Mouse (Mus musculus): ENCODE data around the gene Pbx1.
A peak's percentile ranks its signal among the peaks of the same experiment; 100 is the strongest.

Gene Pbx1

DNA sequence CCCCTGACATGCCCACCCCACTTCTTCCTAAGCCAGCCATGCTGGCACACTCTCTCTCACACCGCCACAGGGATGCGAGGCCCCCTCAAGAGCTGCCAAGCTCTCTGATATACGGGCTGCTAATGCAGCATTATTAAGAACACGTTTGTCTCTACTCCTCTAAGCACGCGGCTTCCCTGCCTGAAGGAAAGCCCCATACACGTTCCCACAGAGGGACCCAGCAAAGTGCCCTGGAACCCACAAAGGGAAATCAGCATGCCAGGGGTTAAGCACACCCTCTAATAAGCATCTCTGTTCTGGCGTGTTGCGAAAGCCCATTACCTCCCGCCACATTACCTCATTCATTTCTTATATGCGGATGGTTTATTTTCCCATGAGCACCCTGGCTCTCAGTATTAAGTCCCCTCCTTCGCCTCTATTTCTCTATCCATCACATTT is 132.1 kb downstream of the Pbx1 start:
- no peak for DNase-seq (ENCODE audit: inconsistent ontology term)

DNA sequence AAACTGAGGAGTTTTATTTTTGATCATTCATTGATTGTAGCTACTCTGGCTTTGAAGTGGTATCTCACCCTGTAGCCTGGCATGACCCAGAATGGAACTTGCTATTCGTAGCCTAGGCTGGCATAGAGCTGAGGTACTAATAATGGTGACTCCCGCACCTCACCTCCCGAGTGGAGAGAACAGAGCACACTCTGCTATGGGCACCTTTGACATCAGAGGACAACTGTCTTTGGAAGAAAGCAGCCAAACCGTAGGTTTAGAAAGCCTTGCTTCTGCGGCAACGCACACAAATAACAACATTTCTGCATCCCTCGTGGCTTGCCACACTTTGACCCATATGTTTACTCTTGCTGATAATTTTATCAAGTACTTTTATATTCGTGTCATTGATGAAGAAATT is 132.9 kb downstream of the Pbx1 start:
- DNase-seq (ENCODE audit: inconsistent ontology term) = no peak

DNA sequence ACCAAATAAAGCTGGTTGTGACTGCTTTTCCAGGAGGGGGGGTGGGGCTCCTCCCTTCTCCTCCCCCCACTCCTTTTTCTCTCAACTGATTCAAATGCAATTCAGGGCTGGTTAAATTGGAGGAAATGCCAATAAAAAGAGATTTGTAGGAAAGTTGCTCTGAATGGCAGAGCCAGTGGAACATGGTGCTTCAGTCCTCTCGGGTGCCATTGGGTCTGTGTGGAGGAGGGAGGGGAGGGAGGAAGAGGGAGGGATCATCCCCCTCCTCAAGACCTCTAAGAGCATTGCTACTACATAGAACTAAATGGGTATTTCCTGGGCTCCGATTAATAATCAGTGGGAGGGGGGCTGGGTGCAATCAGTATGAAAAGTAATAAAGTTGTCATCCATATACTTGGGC is 135.8 kb downstream of the Pbx1 start:
- no peak for DNase-seq (ENCODE audit: inconsistent ontology term)

DNA sequence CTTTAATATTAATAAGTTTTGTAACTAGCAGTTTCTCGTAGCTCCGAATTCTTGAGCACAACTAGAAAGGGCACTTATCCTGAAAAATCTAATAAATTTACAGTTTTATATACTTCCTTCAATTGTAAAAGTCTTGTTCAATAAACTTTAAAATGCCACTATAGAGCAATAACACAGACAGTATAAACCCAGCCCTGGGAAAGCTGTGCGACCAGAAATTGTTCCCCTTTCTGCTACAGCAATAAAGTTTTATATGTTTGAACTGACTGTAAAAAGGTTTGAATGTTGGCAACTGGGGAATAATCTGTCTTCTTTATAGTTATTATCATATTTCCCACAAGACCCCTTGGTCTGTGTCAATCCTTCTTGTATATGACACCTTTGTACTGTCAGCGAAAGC is 136.3 kb downstream of the Pbx1 start:
- DNase-seq (ENCODE audit: inconsistent ontology term) = no peak

DNA sequence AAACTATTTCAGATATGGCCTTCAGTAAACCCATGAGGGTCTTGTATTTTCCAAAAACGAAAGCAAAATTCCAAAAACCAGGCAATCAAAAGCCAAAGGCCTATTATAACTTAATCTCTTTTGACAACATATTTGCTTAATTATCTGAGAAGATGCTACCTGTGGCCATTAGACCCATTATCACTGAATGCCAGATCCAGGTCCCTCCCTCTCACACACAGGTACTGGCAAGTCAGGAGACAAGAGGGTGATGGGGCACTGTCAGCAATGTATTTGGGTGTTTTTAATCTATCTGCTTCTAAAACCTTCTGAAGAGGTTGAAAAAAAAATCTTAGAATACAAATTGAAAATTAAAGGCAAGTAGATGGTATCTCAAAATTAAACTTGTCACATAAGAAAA is 138.4 kb downstream of the Pbx1 start:
- DNase-seq (ENCODE audit: inconsistent ontology term) = no peak

DNA sequence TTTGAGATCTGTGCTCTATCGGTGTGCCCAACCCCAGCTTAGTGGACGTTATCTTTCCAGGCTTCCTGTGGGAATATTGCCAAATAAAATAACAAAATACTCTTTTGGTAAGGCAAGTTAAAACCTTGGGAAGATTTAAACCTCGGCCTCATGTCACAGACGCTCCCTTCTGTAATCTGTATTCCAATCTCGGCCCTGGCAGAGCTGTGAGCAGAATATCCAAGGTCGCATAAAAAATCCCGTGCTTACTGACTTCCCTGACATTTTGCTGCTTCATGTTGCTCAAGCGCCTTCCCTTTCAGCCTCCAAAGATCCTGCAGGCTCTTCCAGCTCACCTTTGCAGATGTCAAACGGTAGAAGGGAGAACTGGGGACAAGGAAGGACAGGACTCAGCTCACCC is 140.0 kb downstream of the Pbx1 start:
- DNase-seq (ENCODE audit: inconsistent ontology term) = no peak

DNA sequence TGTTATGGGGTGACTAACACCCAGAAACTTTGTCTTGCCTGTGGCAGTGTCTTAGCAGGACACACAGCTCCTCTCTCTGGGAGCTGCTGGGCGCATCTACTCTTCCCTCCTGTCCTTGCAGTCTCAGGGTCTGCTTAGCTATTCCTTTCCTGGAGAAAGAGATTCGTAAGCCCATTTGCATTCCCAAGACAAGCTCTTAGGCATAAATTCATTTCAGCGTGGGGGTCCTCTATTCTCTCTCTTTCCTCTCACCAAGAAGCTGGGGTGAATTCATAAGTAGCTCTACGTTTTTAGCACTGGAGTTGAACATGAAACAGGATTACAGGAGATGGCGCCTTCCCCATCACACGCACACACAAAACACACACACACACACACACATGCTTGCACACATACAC is 140.4 kb downstream of the Pbx1 start:
- DNase-seq (ENCODE audit: inconsistent ontology term) = no peak

DNA sequence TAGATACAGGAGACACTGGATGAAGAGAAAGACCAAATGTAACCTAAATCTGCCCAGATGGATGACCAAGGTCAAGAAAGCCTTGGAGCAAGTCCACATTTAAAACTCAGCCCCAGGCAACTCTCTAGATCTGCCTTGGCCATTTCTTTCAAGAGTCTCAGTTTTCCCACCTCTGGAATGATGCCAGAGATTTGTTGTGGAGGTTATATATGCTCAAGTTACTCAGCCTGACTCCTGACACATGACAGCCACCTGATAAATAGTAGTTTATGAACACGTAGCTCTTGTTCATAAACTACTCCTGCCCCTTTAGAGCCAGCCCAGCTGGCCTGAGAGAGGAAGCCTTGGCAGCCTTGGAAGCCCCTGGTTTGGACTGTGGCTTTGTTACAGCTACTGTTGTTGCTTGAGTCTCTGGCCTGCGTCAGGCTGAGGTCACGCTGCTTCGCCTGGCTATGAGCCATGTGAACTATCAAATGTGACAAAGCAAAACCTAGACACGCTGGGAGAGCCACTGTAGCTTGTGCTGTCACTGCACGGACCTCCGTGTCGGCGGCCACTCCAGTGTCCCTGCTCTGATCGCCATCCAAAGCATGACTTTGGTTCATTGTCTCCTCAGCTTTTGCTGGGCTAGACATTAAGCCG is 140.9 kb downstream of the Pbx1 start:
- DNase-seq (ENCODE audit: inconsistent ontology term) = peak; percentile 79

DNA sequence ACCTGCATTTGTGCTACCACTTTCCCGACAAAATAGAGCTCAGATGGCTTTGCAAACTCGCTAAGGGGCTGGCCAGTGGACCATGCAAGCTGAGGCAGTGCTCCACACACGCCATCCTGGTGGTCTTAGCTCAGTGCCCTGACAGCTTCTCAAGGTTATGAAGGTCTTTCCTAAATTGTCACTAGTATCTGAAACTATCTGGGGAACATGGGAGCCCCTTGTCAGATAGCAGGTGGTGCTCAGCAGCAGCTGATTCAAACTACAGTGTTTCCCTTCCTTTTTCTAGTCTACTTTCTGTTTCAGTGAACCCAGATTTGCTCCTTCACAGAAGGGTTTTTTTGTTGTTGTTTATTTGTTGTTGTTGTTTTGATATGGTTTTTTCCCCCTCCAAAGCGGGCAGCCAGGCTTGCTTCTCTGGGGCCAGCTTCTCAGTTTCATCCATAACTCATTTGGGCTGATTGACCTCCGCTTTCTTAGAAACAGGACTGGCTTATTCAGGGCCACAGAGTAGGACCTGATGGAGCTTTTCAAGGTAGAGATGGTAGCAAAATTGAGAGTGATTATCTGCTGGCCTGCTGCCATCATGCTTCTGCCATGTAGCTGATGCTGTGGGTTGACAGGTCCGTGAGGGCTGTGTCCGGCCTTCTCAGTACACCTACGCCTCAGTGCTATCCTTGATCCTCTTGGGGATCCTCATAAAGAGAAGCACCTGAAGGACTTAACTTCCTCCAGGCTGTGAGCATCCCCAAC is 141.7 kb downstream of the Pbx1 start:
- no peak for DNase-seq (ENCODE audit: inconsistent ontology term)

DNA sequence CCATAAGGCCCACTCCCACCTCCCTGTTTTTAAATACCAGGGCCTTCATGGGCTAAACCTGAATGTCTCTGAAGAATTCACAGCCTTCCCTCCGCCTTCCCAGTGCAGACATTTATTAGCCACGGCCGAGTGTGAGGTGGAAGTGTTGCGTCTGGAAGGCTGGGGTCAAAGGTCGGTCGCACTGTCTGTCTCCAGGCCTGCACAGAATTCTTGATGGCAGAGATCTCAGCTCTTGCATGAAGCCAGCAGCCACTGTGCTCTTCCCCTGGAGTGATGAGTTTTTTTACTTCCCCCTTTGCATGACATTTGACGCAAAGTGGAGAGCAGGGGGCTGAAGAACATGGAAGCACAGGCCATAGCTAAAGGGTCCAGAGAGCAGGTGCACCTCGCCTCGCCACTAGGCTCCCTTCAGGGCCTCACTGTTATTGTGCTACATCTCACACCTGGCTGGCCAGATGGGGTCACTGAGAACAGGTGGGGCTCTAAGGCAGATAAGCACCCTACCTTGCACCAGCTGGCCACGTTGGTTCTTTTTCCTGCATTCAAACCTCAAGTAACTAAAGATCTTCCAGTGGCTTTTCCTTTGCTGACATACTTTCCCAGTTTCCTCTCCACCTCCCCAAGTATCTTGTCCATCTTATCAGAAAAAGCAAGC is 143.1 kb downstream of the Pbx1 start:
- DNase-seq (ENCODE audit: inconsistent ontology term) = no peak

DNA sequence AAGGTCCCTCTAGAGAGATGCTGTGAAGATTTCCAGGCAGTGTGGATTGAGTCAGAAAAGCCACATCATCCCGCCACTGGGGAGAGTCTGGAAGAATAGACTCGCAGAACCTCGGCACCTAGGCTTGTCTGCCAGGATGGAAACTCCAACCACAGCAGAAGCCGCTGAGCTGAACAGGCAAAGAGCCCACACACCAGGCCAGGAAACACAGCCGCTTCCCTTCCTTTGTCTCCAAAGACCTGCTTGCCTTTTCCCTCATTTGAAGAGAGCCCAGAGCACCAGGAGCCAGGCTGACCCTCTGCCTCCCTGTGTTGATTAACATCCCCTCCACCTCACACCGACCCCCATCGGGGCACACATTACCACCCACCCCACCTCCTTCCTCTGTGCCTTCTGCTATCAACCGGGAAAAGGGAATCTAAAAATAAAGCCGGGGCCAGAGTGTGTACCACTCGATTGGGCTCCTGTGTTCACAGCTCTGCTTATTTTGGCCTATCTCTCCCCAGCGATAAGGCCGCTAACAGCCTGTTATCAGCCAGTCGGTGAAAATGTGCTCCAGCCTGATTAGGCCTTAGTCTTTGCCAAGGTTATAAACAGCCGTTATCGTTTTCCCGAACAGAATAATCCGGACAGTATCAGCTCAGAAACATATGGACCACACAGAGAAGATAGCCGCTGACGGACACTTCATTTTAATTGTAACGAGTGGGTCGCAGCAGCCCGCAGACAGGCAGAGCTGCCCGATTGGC is 144.1 kb downstream of the Pbx1 start:
- peak; percentile 63 for DNase-seq (ENCODE audit: inconsistent ontology term)

DNA sequence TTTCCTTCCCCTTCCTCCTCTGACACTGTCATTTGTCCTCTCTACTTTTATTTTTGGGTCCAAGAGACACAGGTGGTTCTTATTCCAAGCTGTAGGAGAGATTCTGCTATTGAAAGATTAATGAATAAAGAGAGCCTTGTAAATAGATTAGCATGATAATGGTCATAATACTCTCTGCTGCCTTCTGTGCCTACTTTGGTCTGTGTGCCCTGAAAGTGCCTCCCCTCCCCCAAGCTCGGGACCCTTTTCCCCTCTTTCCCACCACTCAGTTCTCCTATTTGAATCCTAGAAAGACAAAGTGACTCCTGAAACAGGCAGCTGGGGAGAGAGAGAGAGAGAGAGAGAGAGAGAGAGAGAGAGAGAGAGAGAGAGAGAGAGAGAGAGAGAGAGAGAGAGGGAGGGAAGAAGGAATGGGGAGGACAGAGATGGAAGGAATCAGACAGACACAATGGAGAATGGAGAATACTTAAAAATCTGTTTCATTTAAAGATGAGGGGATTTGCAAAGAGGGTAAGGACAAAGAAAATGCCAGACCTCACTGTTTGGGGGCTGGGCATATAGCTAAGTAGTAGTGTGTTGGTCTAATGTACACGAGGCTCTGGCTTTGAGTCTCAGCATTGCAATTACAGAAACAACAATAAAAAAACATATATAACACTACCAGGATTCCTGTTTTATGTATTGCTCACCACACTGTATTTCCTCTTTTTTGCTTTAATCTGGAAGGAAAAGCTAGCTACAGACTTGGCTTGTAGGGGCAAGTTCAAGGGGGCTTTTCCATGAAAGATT is 145.0 kb downstream of the Pbx1 start:
- no peak for DNase-seq (ENCODE audit: inconsistent ontology term)

DNA sequence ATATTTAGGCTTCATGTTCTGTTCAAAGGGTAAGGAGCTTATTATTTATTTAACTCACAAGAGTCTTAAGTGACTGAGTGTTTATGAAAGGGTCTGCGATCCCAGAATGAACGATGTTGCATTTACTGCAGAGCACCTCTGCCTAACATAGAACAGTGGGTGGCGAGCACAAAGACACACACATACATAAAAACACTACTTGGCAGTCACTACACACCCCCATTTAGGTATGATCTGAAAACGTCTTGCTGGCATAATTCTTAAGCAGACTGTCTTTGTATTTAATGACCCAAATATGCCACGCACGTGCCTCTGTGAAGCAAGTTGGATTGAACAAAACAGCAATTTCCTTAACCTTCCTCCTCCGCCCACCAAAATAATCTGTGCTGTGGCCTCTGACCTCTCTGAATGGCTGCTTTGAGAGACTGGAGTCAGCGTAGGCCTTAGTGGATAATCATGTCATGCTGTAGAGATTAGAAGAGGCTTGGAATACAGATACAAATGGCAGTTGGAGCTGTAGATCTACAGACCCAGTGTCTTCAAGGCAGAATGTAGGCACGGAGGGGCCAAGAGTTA is 147.4 kb downstream of the Pbx1 start:
- peak; percentile 15 for DNase-seq (ENCODE audit: inconsistent ontology term)

DNA sequence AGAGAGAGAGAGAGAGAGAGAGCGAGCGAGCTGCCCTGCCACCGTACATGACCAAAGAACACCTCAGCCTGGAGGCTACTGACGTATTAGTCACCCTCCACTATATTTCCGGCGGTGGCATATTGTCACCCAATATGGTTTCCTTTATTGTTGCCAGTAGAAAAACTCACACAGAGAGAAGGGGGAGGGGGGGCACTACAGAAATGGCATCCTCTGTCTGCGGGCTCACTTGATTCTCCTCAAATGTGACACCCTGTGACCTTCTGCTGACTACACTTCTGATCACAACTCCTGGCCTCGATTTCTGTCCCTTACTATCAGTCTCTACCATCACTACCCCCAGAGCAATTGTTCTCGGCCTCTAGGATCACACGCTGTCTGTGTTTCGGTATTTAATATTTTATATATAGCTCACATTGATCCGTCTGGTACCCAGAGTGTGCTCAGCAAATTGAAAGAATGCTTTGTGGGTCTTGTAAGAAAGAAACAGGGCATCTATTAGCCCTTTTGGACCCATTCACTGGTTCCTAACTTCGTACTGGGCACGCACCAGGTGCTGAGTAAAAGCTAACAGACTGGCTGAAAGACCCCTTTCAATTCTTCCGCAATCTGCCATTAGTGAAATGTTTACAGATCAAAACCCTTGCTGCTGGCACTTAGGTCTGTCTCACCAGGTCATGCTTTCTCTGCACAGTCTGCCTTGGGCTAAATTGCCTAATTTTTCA is 148.1 kb downstream of the Pbx1 start:
- DNase-seq (ENCODE audit: inconsistent ontology term) = no peak

DNA sequence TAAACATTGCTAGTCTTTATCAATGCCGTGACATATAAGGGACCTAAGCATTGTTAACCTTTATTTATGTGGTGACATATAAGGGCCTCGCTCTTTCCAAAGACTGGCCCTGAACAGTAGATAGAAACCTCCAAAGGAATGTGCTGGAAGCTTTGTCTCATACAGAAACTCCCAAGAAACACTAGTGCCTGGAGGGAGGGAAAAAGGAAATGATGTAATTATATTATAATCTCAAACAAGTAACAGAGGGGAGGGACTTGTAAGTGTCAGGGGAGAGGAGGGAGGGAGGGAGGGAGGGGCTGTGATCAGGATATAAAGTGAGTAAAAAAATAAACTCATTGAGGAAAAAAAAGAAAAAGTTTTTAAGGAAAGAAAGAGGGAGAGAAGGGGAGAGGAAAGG is 148.6 kb downstream of the Pbx1 start:
- DNase-seq (ENCODE audit: inconsistent ontology term) = no peak

DNA sequence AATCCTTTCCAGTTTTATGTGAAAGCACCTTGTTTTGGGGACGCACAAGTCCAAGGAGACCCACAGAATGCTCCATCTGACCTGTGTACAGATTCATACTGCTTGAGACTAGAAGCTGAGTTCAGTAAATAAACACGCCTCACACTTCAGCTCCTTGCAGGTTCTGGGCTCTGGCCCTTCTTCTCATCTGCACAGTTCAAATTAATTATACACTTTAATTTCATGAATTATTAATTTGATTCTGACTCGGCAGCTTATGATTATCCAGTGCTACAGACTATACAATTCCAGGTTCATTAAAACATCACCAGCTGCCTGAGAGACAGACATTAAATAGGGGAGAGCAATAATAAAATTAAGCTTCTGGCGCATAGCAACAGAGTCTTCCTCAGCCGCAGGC is 156.4 kb downstream of the Pbx1 start:
- DNase-seq (ENCODE audit: inconsistent ontology term) = no peak

DNA sequence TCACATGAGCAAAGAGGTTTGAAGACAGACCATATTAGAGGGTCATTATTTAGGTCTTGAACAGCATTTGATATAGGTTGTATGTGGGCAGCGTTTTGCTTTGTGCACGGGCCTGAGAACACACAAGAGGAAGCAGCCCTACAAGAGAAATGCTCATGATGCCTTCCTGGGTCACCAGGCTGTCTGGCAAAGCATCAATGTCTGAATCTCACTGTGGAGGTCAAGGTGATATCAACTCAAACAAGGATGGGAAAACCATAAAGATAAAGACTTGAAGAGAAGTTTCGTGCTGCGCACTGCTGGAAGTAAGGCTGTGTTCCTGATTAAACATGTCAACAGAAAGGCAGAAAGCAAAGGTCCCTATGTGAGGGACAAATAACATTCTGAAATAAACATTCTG is 157.8 kb downstream of the Pbx1 start:
- no peak for DNase-seq (ENCODE audit: inconsistent ontology term)

DNA sequence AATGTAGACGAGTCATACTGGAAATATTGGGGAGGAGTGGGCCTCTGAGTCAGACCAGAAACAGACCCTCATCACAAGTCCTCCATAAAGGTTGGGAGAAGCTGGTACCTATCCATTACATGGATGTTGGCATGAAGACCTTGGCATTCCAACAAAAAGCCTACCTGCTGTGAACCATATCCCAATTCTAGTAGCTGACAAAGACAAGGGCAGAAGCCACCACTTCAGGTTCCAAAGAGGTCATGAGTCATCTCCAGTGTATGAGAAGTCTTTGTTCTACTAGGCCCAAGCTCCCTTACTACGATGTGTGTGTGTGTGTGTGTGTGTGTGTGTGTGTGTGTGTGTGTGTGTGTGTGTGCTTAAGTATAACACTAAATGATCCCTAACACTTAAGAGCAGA is 160.0 kb downstream of the Pbx1 start:
- peak; percentile 37 for DNase-seq (ENCODE audit: inconsistent ontology term)

DNA sequence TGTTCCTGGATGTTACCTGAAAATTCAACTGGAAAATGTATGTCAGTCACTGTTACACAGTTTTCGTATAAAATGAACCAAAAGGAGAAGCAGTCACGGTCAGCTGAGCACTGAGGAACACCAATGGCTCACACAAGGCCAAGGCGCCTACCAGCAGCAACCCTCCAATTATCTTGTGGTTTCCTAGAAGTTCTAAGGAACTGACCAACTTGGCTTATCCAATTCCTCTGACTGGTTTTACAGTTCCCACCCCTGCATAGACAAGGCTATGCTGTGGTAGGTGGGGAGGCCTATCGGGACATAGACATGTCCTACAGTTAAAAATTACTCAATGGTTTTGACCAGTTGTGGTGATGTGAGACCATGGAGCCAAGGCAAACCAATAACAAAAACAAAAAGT is 160.9 kb downstream of the Pbx1 start:
- no peak for DNase-seq (ENCODE audit: inconsistent ontology term)

DNA sequence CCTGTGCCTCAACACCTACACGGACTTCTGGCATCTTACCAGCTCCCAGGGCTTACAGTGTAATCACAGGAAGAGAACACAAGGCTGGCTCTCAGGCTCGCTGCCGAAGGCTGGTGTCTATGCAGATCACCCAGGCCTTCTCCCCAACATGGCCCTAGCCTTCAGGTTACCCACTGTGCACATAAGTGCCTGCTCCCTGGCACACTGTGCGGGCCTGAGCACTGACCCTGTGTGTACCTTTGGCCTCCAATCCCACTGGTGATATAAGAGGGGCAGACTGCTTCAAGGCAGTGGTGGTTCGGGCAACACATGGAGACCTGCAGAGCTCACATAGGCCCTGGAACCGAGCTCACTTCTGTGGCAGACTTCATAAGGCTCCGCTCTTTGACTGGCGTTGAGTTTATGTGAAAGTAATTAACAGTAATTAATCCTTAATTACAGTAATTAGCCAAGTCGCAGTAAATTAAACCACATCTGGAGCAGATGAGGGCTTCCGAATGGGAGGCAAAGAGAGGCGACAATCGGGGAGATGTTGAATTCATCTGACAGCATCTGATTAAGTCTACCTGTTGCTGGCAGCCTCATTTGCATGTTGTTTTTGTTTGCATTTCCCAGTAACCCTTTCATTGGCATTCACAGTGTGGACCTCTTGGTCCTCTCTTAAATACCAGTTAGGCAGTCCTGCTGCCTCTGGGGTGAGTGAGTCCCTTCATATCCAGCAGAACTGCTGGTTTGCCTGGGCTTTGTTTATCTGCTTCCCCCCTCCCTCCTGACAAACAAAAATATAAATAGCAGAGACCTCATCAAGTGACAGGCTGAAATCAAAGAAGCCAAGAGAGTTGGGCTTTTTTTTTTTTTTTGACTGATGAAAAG is 163.1 kb downstream of the Pbx1 start:
- no peak for DNase-seq (ENCODE audit: inconsistent ontology term)
